Mouse (Mus musculus): ENCODE measurements around the gene Uox.
A peak's percentile ranks its signal among the peaks of the same experiment; 100 is the strongest.

Gene Uox

GRCm38 (mm10) chr3:146570148-146570782 is at the start of gene Uox:
TSS of gene Uox (plus strand) at chr3:146570426.
- no peak for DNase-seq (ENCODE audit: low spot score in 2 of 2)

DNA sequence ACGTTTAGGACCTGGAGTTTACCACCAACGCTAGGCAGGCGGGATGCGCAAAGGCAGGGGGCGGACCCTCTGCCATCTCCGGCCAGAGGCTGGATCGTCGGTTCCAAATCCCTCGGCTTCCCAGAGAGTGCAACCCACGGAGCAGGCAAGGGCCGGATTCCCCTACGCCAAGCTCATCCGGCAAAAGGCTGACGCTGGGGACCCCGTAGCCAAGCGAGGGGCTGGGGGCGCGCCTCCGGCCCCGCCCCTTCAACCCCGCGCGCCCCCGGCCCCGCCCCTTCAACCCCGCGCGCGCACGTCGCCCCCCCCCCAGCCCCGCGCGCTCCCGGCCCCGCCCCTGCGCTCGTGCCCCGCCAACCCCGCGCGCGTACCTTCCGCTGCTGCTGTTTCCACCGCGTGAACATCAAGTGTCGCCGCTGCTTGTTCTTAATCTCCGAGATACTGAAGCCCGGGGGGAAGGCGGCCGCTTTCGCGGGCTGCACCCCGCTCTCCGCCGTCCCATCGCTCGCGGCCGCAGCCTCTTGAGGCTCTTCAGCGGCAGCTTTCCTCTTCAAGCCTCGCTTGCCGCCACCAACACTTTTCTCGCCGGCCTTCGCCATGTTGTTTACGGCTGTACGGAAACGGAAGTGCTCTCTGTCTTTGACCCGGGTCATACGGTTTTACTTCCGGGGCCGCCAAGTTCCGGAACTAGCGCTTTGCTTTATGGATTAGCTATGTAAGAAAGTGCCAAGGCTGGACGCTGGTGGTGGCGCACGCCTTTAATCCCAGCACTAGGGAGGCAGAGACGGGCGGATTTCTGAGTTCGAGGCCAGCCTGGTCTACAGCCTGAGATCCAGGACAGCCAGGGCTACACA is 49.2 kb upstream of the Uox start, which contains the start of gene Rpf1:
Rpf1 (minus strand) TSS at position 632 of the 854 bp plus-strand sequence.
- DNase-seq (ENCODE audit: low spot score in 2 of 2) = peak; percentile 79 to 88

DNA sequence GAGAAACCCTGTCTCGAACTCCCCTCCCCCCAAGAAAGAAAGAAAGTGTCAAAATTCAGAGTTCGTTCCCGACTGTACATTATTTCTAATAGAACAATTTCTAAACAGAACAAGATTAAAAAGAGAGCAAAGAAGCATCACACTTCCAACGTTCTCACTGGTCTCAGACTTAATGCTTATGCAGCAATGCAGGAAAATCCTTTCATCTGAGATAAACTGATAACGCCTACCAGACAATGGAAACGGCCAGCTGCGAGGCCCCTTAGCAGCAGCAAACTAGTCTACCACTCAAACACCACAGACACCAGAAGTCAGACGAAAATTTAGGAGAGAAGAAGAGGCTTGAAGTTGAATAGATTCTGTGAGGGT is 48.6 kb upstream of the Uox start:
- no peak for DNase-seq (ENCODE audit: low spot score in 2 of 2)

DNA sequence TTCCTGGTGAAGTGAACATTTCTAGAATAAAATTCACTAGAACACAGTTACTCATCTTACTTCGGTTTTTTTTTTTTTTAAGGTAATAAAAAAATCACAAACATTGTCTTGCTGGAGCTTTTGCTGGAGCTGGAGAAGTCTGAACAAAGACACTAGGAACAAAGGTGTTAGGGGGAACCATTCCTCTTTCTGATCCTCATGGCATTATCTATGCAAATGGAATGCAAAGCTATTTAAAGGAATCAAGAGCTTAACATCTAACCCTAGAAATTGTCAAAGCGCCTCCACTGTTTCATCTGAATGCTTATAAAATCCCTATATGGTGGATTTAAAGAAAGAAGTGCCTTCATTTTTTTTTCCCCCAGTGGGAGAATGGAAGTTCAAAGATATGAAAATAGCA is 41.9 kb upstream of the Uox start:
- DNase-seq (ENCODE audit: low spot score in 2 of 2) = no peak

DNA sequence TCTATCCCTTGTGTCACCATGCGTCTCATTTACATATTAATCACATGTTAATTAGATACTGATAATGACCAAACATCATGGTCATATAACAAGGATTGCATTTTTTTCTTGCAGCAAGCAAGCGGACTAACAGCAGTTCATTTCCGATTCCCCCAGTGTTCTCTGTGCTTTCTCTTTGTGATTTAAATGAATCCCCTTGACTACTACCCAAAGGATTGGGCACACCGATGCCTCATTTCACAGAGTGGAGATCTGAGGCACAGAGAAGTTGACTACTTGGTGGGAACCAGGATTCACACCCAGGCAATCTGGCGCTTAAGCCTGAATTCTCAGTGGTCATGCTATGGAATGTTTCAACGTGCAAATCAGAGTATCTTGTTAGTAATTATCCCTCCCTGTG is 35.2 kb upstream of the Uox start:
- DNase-seq (ENCODE audit: low spot score in 2 of 2) = no peak

- no peak for DNase-seq (ENCODE audit: low spot score in 2 of 2)
Observed at GRCm38 (mm10) chr3:146540521-146541273, 29.5 kb upstream of the Uox start.

DNA sequence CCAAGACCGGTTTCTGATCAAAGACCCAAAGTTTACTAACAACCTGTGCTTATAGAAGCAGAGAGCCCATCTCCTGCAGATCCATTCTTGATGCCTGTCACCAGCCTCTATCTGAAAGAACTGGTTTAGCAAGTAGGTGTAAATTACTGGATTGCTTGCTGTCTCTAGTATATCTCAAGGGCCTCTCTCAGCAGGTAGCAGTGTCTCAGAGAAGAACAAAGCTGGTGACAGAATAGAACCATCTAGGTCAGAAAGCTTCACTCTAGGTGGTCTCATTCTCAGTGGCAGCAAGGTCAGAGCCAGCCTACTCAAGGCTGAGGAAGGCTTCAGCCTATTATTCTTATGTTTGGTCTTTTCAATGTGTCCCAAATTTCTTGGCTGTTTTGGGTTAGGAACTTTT is 26.6 kb upstream of the Uox start:
- no peak for DNase-seq (ENCODE audit: low spot score in 2 of 2)

DNA sequence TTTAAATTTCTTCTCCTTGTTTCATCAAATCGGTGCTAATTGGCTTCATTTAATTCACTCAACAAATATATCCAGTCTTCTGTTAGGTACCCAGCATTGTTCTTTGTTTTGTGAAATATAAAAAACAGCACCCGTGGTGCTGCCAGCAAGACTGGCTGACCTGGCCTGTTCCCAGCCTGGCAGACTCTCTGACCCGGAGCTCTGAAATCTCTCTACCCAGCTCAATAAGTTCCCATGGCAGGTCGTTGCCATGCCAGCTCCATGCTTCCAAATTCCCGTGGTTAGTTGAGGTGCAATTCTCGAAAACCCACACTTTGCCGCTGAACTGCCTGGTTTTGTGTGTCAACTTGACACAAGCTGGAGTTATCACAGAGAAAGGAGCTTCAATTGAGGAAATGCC is 15.4 kb upstream of the Uox start:
- DNase-seq (ENCODE audit: low spot score in 2 of 2) = no peak

- no peak for DNase-seq (ENCODE audit: low spot score in 2 of 2)
Observed at GRCm38 (mm10) chr3:146556567-146556966, 13.7 kb upstream of the Uox start.

GRCm38 (mm10) chr3:146557507-146557906 is 12.7 kb upstream of the Uox start:
- no peak for DNase-seq (ENCODE audit: low spot score in 2 of 2)

GRCm38 (mm10) chr3:146562936-146563335 is 7.3 kb upstream of the Uox start:
- no peak for DNase-seq (ENCODE audit: low spot score in 2 of 2)

DNA sequence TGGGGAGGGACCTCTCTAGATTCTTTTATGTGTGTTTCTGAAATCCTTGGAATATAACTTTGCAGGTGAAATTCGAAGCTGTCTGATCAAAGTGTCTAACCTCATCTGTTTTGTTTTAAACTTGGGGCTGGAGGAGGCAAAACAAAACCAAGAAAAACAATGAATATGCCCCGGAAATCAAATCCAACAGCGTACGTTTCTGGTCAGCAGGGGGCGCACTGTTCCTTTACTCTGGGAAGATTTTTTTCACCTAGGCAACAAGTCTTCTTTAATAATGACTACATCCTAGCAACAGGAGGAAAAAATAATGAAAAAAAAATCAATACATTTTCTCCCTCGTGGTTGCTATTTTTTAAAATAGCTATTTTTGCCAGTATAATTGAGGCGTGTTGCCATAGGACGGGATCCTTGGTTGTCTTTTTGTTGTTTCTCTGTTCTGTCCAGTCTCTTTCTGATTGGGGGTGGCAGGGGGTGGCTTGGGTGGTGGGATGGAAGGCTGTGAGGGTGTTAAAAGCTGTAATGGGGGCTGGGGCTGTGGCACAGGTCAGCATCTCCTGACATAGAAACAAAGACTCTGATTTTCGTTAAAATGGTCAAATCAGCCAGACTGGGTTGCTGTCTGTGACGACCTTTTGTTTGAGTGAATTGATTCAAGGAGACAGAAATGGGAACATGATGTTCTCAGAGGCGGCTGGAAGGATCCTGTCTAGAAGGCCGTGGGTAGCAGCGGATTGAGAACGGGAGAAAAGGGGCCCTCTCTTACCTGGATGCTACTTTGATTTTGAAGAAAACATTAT is 5.8 kb upstream of the Uox start:
- peak; percentile 33 to 74 for DNase-seq (ENCODE audit: low spot score in 2 of 2)

DNA sequence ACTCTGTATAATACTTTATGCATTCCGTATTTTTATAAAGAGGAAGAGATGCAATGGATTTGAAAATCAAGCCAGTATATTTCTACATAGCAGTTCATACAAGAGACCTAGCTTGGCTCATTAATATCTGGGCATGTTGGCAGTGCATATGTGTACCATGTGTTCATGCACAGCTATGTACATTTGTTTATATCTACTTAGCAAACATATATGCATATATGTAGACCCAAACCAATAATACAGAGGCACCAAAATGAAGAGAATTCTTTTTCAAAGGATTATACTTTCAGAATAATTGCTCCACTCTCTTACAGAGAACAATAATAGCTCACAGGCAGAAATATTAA is 5.2 kb upstream of the Uox start:
- no peak for DNase-seq (ENCODE audit: low spot score in 2 of 2)

- no peak for DNase-seq (ENCODE audit: low spot score in 2 of 2)
Observed at GRCm38 (mm10) chr3:146567366-146567765, 2.9 kb upstream of the Uox start.

GRCm38 (mm10) chr3:146567884-146568530 is 2.2 kb upstream of the Uox start:
- peak; percentile 34 to 55 for DNase-seq (ENCODE audit: low spot score in 2 of 2)

DNA sequence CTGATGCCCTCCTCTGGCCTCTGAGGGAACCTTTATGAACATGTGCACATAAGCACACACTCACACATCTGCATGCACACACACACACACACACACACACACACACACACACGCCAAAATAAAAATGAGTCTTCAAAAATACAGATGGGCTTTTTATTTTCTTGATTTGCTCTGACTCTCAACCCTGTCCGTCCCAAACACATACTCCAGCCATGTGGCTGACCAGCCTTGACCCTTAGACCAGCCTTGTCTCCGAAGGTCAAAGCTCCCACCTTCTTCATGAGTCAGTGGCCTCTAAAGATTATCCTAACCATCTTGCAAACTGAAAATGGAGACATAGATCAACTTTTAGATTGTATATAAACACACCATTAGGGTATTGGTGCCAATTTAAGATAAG is 632 bp upstream of the Uox start:
- no peak for DNase-seq (ENCODE audit: low spot score in 2 of 2)

GRCm38 (mm10) chr3:146570939-146571338 is 713 bp downstream of the Uox start:
- DNase-seq (ENCODE audit: low spot score in 2 of 2) = no peak

- DNase-seq (ENCODE audit: low spot score in 2 of 2) = no peak
Observed at GRCm38 (mm10) chr3:146571341-146571740, 1.1 kb downstream of the Uox start.

- no peak for DNase-seq (ENCODE audit: low spot score in 2 of 2)
Observed at GRCm38 (mm10) chr3:146577591-146577990, 7.4 kb downstream of the Uox start.

DNA sequence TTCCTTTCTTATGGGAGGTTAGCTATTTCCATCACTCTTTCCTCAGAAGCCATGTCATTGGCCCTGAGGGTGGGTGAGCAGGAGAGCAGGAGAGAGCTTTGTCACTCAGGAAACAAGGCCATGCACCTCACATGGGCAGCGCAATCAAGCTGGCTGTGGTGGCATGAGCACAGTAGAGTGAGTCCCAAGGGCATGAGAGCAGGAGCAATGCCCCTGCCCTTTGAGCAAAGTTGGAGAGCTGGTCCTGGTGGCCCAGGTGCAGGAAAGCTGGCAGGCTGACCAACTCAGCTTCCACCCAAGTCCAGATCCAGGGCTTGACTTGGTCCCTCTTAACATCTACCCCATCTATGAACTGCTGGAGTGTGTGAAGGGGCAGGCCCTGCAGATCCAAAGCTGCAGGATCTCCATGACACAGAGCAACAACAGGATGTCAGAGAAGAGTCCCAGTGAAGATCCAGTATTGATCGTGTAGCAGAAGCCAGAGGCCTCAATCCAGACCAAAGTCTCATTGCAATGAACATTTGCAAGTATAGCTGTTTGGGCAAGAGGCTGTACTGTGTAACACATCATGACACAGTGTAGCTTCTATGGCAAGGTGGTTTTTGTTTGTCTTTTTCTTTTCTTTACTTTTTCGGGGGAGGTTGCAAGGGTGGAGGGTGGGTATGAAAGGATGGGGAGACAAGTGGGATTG is 10.0 kb downstream of the Uox start:
- no peak for DNase-seq (ENCODE audit: low spot score in 2 of 2)

- DNase-seq (ENCODE audit: low spot score in 2 of 2) = no peak
Observed at GRCm38 (mm10) chr3:146583478-146583877, 13.3 kb downstream of the Uox start.

All from urinary bladder, adult 18-20 months (tissue).